Mouse (Mus musculus) leukemia stem cell, adult 10-12 weeks (primary cell): ENCODE measurements around the gene Ubxn7. TPM values are rescaled to one million over a fixed set of nuclear protein-coding genes. Genes with fewer than 3 reads are reported as not detected.

Experiments used
- polyA plus RNA-seq: library from polyadenylated mRNA; stranded (reverse); fragments of >175 nt; gene quantifications from 2 replicates; pipeline ENCODE4 v1.2.3, GENCODE M21; 2012; ENCODE audit warnings: low replicate concordance

Ubxn7 gene
- polyA plus RNA-seq: 1.1 and 2.5 TPM in 2 replicates

DNA sequence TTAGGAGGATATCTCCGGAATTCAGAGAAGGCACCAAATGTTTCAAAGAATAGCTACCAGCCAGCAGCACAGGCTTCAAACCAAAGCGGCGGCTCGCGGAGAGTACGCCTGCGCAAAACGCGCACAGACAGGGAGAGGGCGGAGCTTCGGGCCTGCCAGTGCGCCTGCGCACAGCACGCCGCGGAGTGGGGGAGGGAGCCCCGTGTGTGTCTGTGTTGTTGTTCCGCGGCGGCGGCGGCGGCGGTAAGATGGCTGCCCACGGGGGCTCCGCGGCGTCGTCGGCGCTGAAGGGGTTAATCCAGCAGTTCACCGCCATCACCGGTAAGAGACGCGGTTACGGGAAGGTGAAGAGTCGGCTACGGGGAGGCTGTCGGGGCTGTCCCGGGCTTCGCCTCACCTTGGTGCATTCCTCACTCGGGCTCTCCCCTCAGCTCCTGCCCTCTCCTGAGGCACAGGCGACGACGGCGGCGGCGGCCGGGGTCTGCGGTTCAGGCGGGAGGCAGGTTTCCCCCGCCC, at the start of gene Ubxn7:
Gene Ubxn7 (plus strand): TSS at position 218 of the 516 bp plus-strand sequence.

DNA sequence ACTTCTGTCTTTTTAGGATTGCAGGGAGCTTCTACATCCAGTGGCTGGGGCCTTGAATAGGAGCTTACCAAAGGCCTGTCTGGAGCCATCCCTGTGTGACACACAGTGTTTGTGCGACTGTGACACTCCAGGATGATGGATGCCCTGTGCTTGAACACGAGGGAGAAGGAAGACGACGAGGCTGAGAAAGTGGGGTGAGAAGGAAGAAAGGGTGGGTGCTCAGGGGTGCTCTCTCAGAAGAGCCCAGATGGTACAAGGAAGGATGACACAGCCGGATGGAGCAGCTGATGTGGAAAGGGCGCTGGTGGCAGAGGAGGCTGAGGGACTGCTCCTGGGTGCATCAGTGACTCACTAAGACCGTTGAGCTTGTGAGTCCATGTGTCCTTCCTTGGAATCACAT, 68.2 kb downstream of the Ubxn7 start, which contains the start of gene Tm4sf19:
Gene Tm4sf19 (plus strand): TSS at position 240 of the 400 bp plus-strand sequence.

DNA sequence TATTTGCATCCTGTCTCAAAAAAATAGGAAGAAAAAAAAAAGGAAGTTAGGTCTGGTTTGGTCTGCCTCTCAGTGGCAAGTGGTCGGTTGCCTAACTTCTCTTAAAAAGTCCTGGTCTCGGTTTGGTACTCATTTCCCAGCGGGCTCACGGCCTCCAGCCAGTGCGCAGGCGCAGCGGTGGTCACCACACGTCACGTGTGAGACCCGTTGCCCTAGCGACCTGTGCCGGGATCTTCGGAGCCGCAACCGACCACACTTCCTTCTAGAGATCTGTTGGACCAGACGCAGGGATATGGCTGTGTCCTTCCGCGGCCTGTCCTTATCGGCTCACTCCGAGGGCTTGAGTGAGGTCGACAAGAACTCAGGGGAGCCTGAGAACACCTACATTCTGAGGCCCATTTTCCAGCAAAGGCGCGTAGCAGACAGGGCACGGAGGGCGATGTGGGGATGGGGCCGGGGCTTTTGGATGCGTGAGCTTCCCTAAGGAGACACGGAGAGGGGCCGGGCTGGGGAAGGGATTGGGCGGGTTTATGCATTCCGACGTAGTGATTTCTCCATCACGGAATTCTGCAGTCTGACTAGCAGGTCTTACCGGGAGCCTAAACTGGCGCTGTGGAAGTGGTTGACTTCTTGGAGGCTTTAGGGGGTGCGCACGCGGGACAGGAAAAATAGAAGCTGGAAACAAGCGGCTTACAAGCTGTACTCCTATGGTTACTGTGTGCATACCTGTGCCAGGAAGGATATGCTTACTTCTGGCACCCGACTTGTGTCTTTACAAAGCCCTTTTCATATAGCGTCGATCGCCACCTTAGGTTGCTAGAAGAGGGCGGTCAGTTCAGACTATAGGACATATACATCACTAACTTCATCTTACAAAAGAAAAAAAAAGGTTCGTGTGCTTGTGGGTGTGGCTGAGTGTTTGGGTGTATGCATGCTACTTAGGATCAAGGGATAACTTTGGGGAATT, 87.7 kb downstream of the Ubxn7 start, which contains the start of gene Tctex1d2:
Gene Tctex1d2 (plus strand): TSS at position 186 of the 967 bp plus-strand sequence.

DNA sequence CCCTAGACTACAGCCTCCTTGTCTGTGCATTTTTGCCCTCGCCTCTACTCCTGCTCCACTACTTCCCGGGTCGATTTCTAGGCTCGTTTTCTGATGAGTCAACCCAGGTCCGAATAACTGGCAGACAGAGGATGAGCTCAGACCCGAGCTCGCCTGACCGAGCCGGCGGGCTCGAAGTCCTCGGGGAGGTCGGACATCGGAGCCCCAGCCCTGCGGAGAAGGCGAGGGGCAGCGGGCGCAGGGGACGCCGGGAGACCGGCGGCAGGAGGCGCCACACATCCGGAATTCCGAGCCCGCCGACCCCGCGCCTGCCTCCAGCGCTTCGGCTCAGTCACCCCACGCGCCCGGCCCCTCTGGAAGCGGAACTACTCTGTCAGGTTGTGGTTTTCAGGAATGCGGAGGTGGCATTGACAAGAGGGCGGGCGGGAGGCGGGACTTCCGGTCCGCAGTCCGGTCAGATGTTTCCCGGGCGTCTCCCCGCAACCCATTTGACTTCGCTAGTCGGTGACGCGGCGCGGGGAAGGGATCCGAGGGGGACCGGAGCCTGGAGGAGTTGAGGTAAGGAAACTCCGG, 98.5 kb downstream of the Ubxn7 start, which contains the start of gene Pcyt1a:
Gene Pcyt1a (plus strand): TSS at position 448 of the 573 bp plus-strand sequence.

Other genes with a start within 250 kb of the Ubxn7 start
- 32.2 and 33.9 TPM in 2 replicates for gene Pigx, start 232.5 kb upstream of the Ubxn7 start, polyA plus RNA-seq
- 4.2 and 4.8 TPM in 2 replicates for gene Cep19, start 232.5 kb upstream of the Ubxn7 start, polyA plus RNA-seq
- gene Nrros, start 166.7 kb upstream of the Ubxn7 start, polyA plus RNA-seq: 81.8 and 118 TPM in 2 replicates
- not detected in 2 replicates for gene Bex6, start 152.4 kb upstream of the Ubxn7 start, polyA plus RNA-seq
- gene Fbxo45, start 85.1 kb upstream of the Ubxn7 start, polyA plus RNA-seq: 3.5 and 4.8 TPM in 2 replicates
- 5.9 TPM in 2 replicates for gene Wdr53, start 85.0 kb upstream of the Ubxn7 start, polyA plus RNA-seq
- not detected in 2 replicates for gene Smco1, start 60.8 kb upstream of the Ubxn7 start, polyA plus RNA-seq
- 8.2 and 12.7 TPM in 2 replicates for gene Rnf168, start 54.8 kb upstream of the Ubxn7 start, polyA plus RNA-seq
- not detected in 2 replicates for gene Tm4sf19, start 68.2 kb downstream of the Ubxn7 start, polyA plus RNA-seq
- gene Tctex1d2, start 87.4 kb downstream of the Ubxn7 start, polyA plus RNA-seq: 2.0 TPM in 1 of 2 replicates, not detected in the other
- gene Pcyt1a, start 98.7 kb downstream of the Ubxn7 start, polyA plus RNA-seq: 18.9 and 107 TPM in 2 replicates
- gene Slc51a, start 155.6 kb downstream of the Ubxn7 start, polyA plus RNA-seq: 0.51 TPM in 1 of 2 replicates, not detected in the other
- not detected in 2 replicates for gene Zdhhc19, start 164.0 kb downstream of the Ubxn7 start, polyA plus RNA-seq